Mouse (Mus musculus) liver, postnatal 0 days (tissue): ENCODE data around the gene Fam180a. TPM values are rescaled to one million over a fixed set of nuclear protein-coding genes. Genes with fewer than 3 reads are reported as not detected.

Experiments
- ATAC-seq: fragments of 200-750 bp; cut with Nextera tagmentation; 2 replicates; pipeline ENCODE4 v1.8.0; 2017; ENCODE audit warnings: mild to moderate bottlenecking, moderate library complexity
- DNase-seq: peaks from one replicate; pipeline ENCODE4 v3.0.0-alpha.2; 2016
- H3K27ac ChIP-seq: fragments of 300-500 bp; sonication (generic); 2 replicates; pipeline ENCODE4 v1.5.1; 2014; ENCODE audit warnings: antibody characterized with exemption, moderate library complexity, mild to moderate bottlenecking, low read depth
- H3K27me3 ChIP-seq: fragments of 300-500 bp; sonication (generic); 2 replicates; pipeline ENCODE4 v1.6.1; 2014; ENCODE audit warnings: low read length, control low read depth, mixed read lengths; ENCODE audit not compliant: insufficient read depth
- H3K36me3 ChIP-seq: fragments of 300-500 bp; sonication (generic); replicated peaks from 2 replicates; pipeline ENCODE4 v1.6.1; 2014; ENCODE audit warnings: mild to moderate bottlenecking, control low read depth, low read length, moderate library complexity, mixed read lengths; ENCODE audit not compliant: insufficient read depth
- H3K4me1 ChIP-seq: fragments of 300-500 bp; sonication (generic); 2 replicates; pipeline ENCODE4 v1.6.1; 2014; ENCODE audit warnings: antibody characterized with exemption, mild to moderate bottlenecking, control low read depth; ENCODE audit not compliant: insufficient read depth
- H3K4me2 ChIP-seq: fragments of 300-500 bp; sonication (generic); 2 replicates; pipeline ENCODE4 v1.6.1; 2014; ENCODE audit warnings: low read depth, mild to moderate bottlenecking, low read length, moderate library complexity, mixed read lengths
- H3K4me3 ChIP-seq: fragments of 300-500 bp; sonication (generic); 2 replicates; pipeline ENCODE4 v1.5.1; 2014; ENCODE audit warnings: low read depth, low read length
- H3K9ac ChIP-seq: fragments of 300-500 bp; sonication (generic); replicated peaks from 2 replicates; pipeline ENCODE4 v1.6.1; 2014; ENCODE audit warnings: mild to moderate bottlenecking, moderate library complexity
- H3K9me3 ChIP-seq: fragments of 300-500 bp; sonication (generic); 2 replicates; pipeline ENCODE4 v1.6.1; 2016; ENCODE audit warnings: mild to moderate bottlenecking, control low read depth, low read length, mixed read lengths
- CTCF ChIP-seq: sonication (generic); IDR thresholded peaks from 2 replicates; pipeline ENCODE4 v1.5.1; 2016; ENCODE audit warnings: antibody characterized with exemption, low read depth
- EP300 ChIP-seq: IDR thresholded peaks from 2 replicates; pipeline ENCODE4 v1.6.1; 2016; ENCODE audit warnings: antibody characterized with exemption, low read depth, mild to moderate bottlenecking
- WGBS: fragments of 180-500 bp; shearing (Covaris S2); extraction: QIAGEN DNeasy Blood & Tissue Kit; methylation state at CpG from one replicate; pipeline ENCODE4 v1.1.7; 2014; ENCODE audit not compliant: insufficient replicate concordance; 5-methylcytosine and 5-hydroxymethylcytosine counted together
- polyA plus RNA-seq: library from polyadenylated mRNA; unstranded; fragments of >200 nt; fragmentation: Nextera tagmentation; extraction: Ambion mirVana; gene quantifications from 2 replicates; pipeline ENCODE4 v1.2.1, GENCODE M21; 2015

The Fam180a gene
- polyA plus RNA-seq, 1 experiment from 2014 or later: 1.1 TPM

GRCm38 (mm10) chr6:35337836-35338235, 11.9 kb upstream of the Fam180a start:
- 59% methylated on average over 8 of the region's 8 CpGs for WGBS
- DNase-seq: no peak

GRCm38 (mm10) chr6:35335452-35335851, 9.5 kb upstream of the Fam180a start:
- DNase-seq: no peak
- Histone ChIP-seq H3K9me3 (no peaks in the 10 kb centered on the region), H3K27ac (no peak overlapping the region), H3K4me2 (no peak overlapping the region), H3K27me3 (no peaks in the 10 kb centered on the region), H3K36me3 (no peaks in the 10 kb centered on the region), H3K9ac (no peak overlapping the region), H3K4me1 (no peaks in the 10 kb centered on the region; the same call in 1 of the 2 replicates), H3K4me3 (no peak overlapping the region)
- 38% methylated on average over 5 of the region's 5 CpGs for WGBS
- TF ChIP-seq EP300 (no peak), CTCF (no peak)
- ATAC-seq: no peak

More at GRCm38 (mm10) chr6:35337836-35338235, 11.9 kb upstream of the Fam180a start:
- no peaks in the 10 kb centered on the region for H3K9me3 ChIP-seq
- no peak overlapping the region for H3K27ac ChIP-seq
- no peak overlapping the region for H3K4me2 ChIP-seq
- no peaks in the 10 kb centered on the region for H3K27me3 ChIP-seq
- ATAC-seq: no peak
- H3K9ac ChIP-seq: no peak overlapping the region
- TF ChIP-seq CTCF: no peak
- TF ChIP-seq EP300: no peak
- H3K4me3 ChIP-seq: no peak overlapping the region
- H3K4me1 ChIP-seq: no peaks in the 10 kb centered on the region; the same call in 1 of the 2 replicates
- H3K36me3 ChIP-seq: no peaks in the 10 kb centered on the region

DNA sequence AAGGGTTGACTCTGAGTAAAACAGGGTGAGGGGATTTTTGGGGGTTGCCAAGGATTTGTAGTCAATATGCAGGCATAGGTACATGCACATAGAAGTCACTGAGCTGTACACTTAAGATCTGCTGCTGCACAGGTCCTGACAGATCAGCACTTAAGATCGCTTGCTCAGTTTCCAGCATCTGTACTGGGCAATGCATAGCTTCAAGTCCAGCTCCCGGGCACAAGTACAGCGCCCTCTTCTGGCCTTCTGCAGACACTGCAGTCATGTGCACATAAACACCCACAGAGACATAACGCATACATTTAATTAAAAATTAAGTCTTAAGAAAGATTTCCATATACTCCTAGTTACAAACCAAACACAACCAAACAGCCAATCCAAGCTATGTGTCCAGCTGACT, 8.3 kb upstream of the Fam180a start:
- Histone ChIP-seq H3K27me3 (no peaks in the 10 kb centered on the region), H3K4me1 (no peaks in the 10 kb centered on the region; the same call in 1 of the 2 replicates), H3K4me3 (no peak overlapping the region), H3K27ac (no peak overlapping the region), H3K9ac (no peak overlapping the region), H3K36me3 (no peaks in the 10 kb centered on the region), H3K9me3 (no peaks in the 10 kb centered on the region), H3K4me2 (no peak overlapping the region)
- DNase-seq (no peak), ATAC-seq (no peak)
- no peak for TF ChIP-seq EP300
- TF ChIP-seq CTCF: peak; percentile 58
- 74% methylated on average over 4 of the region's 4 CpGs for WGBS

DNA sequence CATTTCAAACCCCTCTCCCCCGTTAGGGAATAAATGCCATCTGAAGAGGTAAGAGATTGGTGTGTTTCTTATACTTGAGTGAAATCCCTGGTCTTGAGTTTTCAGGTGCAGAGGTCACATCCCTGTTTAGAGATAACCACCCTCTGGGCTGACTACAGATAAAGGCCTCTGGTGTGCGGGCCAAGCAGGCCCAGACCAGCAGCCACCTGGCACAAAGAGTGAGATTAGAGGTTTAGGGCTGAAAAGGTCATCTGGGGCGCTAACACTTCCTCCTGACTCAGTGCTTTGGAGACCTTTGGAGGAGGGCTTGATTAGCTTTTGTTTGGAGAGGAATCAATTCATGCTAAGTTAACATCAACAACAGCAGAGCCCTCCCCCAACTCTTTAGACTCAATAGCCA, 7.7 kb upstream of the Fam180a start:
- no peak for ATAC-seq

GRCm38 (mm10) chr6:35330834-35331233, 4.9 kb upstream of the Fam180a start:
- no peak for DNase-seq

More for the DNA sequence above, 7.7 kb upstream of the Fam180a start:
- Histone ChIP-seq H3K4me2 (no peak overlapping the region), H3K4me1 (no peaks in the 10 kb centered on the region; the same call in 1 of the 2 replicates), H3K27ac (no peak overlapping the region), H3K27me3 (no peaks in the 10 kb centered on the region), H3K9ac (no peak overlapping the region), H3K4me3 (no peak overlapping the region), H3K36me3 (no peaks in the 10 kb centered on the region), H3K9me3 (no peaks in the 10 kb centered on the region)
- DNase-seq: no peak
- WGBS: 55% methylated on average over 3 of the region's 3 CpGs
- TF ChIP-seq EP300 (no peak), CTCF (no peak)

DNA sequence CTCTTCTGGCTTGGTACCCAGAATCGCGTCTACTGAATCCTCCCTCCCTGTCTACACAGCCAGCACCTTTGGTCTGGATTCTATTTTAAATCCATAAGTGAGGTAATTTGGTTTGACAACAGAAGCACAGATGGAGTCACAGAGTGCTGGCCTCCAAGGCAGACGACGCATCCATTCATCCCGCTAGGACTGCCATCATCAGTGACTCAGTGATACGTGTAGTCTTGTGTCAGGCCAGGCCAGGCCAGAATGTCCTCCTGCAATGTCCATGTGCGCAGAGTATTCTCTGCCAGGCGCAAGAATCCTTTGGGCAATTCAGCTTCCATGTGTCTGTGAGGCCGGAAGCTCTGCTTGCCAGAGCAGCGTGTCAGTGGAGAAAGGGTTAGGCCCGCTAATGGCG, 4.0 kb upstream of the Fam180a start:
- no peak overlapping the region for H3K4me3 ChIP-seq
- WGBS: 94% methylated on average over 12 of the region's 12 CpGs
- H3K27me3 ChIP-seq: no peaks in the 10 kb centered on the region
- no peaks in the 10 kb centered on the region for H3K4me1 ChIP-seq
- no peaks in the 10 kb centered on the region for H3K9me3 ChIP-seq
- H3K27ac ChIP-seq: no peak overlapping the region
- H3K9ac ChIP-seq: no peak overlapping the region
- no peak for ATAC-seq
- no peak overlapping the region for H3K4me2 ChIP-seq
- TF ChIP-seq EP300: no peak
- no peak for TF ChIP-seq CTCF
- H3K36me3 ChIP-seq: no peaks in the 10 kb centered on the region
- DNase-seq: no peak

More at GRCm38 (mm10) chr6:35330834-35331233, 4.9 kb upstream of the Fam180a start:
- Histone ChIP-seq H3K4me2 (no peak overlapping the region), H3K27me3 (no peaks in the 10 kb centered on the region), H3K36me3 (no peaks in the 10 kb centered on the region), H3K27ac (no peak overlapping the region), H3K4me1 (no peaks in the 10 kb centered on the region; the same call in 1 of the 2 replicates), H3K9me3 (no peaks in the 10 kb centered on the region), H3K4me3 (no peak overlapping the region), H3K9ac (no peak overlapping the region)
- TF ChIP-seq CTCF (no peak), EP300 (no peak)
- no peak for ATAC-seq
- 54% methylated on average over 6 of the region's 6 CpGs for WGBS

DNA sequence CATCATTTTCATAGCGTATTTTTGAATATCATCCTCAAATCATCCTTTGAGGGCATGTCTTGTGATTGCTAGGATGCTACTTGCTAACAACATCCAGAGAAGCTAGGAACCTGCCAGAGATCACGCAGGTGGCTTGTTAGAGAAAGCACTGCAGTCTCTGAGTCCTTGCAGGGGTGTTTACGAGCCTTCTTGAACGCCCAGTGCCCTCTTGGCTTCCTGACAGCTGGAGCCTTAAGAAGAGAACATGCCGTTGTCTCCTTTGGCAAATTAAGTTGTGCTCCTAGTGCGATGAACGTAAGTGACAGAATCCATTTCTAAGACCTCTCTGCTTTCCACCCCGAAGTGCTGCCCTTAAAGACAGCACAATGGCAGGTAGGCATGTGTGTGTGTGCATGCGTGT, 1.6 kb downstream of the Fam180a start:
- DNase-seq (no peak), ATAC-seq (no peak)
- Histone ChIP-seq H3K9me3 (no peaks in the 10 kb centered on the region), H3K4me3 (no peak overlapping the region), H3K4me2 (no peak overlapping the region), H3K9ac (no peak overlapping the region), H3K36me3 (no peaks in the 10 kb centered on the region), H3K27me3 (no peaks in the 10 kb centered on the region), H3K4me1 (peaks cover 9% of the 10 kb centered on the region), H3K27ac (no peak overlapping the region)
- 77% methylated on average over 9 of the region's 9 CpGs for WGBS
- TF ChIP-seq EP300 (no peak), CTCF (no peak)
